Mouse (Mus musculus) CH12.LX (cell line): ENCODE measurements around the gene Hspa1l. TPM values are rescaled to one million over a fixed set of nuclear protein-coding genes. Genes with fewer than 3 reads are reported as not detected.

Experiments used
- DNase-seq: peaks from one replicate; pipeline ENCODE4 v3.0.0-alpha.2; 2013; ENCODE audit errors: extremely low read depth
- H3K27ac ChIP-seq: 2 replicates; pipeline ENCODE4 v1.5.1; 2012; ENCODE audit warnings: low read depth, mild to moderate bottlenecking, control low read depth, moderate library complexity; ENCODE audit not compliant: insufficient read depth
- H3K27me3 ChIP-seq: replicated peaks from 2 replicates; pipeline ENCODE3; 2012; ENCODE audit warnings: inconsistent platforms
- H3K36me3 ChIP-seq, 2 experiments: replicated peaks in 1 of 2; 2 replicates each; pipeline versions ENCODE3 to v1.6.1; 2012; ENCODE audit warnings: inconsistent platforms in 1 of 2, low read length in 1 of 2, mild to moderate bottlenecking in 1 of 2, mixed read lengths in 1 of 2, moderate library complexity in 1 of 2; ENCODE audit not compliant: control insufficient read depth in 1 of 2, insufficient read depth in 1 of 2
- H3K4me1 ChIP-seq, 2 experiments: 2 replicates each; pipeline ENCODE4 v1.6.1; 2012; ENCODE audit warnings: inconsistent platforms in 1 of 2, moderate library complexity in 1 of 2; ENCODE audit not compliant: insufficient read depth in 2 of 2, control insufficient read depth in 1 of 2
- H3K4me2 ChIP-seq: 2 replicates; pipeline ENCODE4 v1.6.1; 2012; ENCODE audit warnings: low read depth, mild to moderate bottlenecking, control low read depth; ENCODE audit not compliant: poor library complexity, insufficient read depth, severe bottlenecking
- H3K4me3 ChIP-seq, 3 experiments: fragments of 150-350 bp in 1 of 3; sonication (generic) in 1 of 3; replicated peaks in 1 of 3; 2 replicates each; pipeline versions ENCODE3 to v1.5.1; 2011 to 2012; ENCODE audit warnings: low read depth in 2 of 3, low read length in 2 of 3, mild to moderate bottlenecking in 2 of 3, moderate library complexity in 2 of 3, control low read depth in 1 of 3, improper control_type of control experiment in 1 of 3, inconsistent platforms in 1 of 3, mixed read lengths in 1 of 3; ENCODE audit not compliant: poor library complexity in 1 of 3
- H3K79me2 ChIP-seq: replicated peaks from 2 replicates; pipeline ENCODE4 v1.6.1; 2012; ENCODE audit warnings: mild to moderate bottlenecking, moderate library complexity; ENCODE audit not compliant: control insufficient read depth, poor library complexity, insufficient read depth, severe bottlenecking; ENCODE audit errors: extremely low read depth
- H3K9ac ChIP-seq: 2 replicates; pipeline ENCODE4 v1.6.1; 2012; ENCODE audit warnings: low read depth, mild to moderate bottlenecking, control low read depth, moderate library complexity; ENCODE audit not compliant: insufficient read depth
- H3K9me3 ChIP-seq: replicated peaks from 2 replicates; pipeline ENCODE3; 2012; ENCODE audit warnings: low read length, inconsistent platforms, mixed read lengths
- BHLHE40 ChIP-seq: IDR thresholded peaks from 2 replicates; pipeline ENCODE4 v1.6.1; 2011; ENCODE audit warnings: mild to moderate bottlenecking, low read depth, low read length, improper control_type of control experiment
- CHD2 ChIP-seq: IDR thresholded peaks from 2 replicates; pipeline ENCODE4 v1.6.1; 2011; ENCODE audit warnings: low read length, improper control_type of control experiment
- EP300 ChIP-seq: IDR thresholded peaks from 2 replicates; pipeline ENCODE4 v1.6.1; 2011; ENCODE audit warnings: low read length, improper control_type of control experiment
- ETS1 ChIP-seq: conservative IDR thresholded peaks from 2 replicates; pipeline ENCODE4 v1.6.1; 2012; ENCODE audit warnings: low read depth, mild to moderate bottlenecking, inconsistent platforms, low read length, improper control_type of control experiment, moderate library complexity
- HCFC1 ChIP-seq: IDR thresholded peaks from 2 replicates; pipeline ENCODE4 v1.6.1; 2012; ENCODE audit warnings: low read depth, mild to moderate bottlenecking, inconsistent platforms, low read length, improper control_type of control experiment
- IRF4 ChIP-seq: IDR thresholded peaks from 2 replicates; pipeline ENCODE4 v1.6.1; 2014; ENCODE audit warnings: low read depth, mild to moderate bottlenecking, inconsistent platforms, low read length, improper control_type of control experiment
- JUN ChIP-seq: IDR thresholded peaks from 2 replicates; pipeline ENCODE4 v1.6.1; 2011; ENCODE audit warnings: low read depth, mild to moderate bottlenecking, low read length, improper control_type of control experiment, moderate library complexity; ENCODE audit not compliant: insufficient read depth
- KAT2A ChIP-seq: IDR thresholded peaks from 2 replicates; pipeline ENCODE4 v1.6.1; 2012; ENCODE audit warnings: low read length, improper control_type of control experiment, inconsistent platforms; ENCODE audit not compliant: insufficient replicate concordance
- MEF2A ChIP-seq: IDR thresholded peaks from 2 replicates; pipeline ENCODE4 v1.6.1; 2014; ENCODE audit warnings: low read depth, mild to moderate bottlenecking, inconsistent platforms, low read length, improper control_type of control experiment, borderline replicate concordance
- MYC ChIP-seq: IDR thresholded peaks from 2 replicates; pipeline ENCODE4 v1.6.1; 2011; ENCODE audit warnings: low read depth, mild to moderate bottlenecking, improper control_type of control experiment, low read length
- POLR2A ChIP-seq: IDR thresholded peaks from 2 replicates; pipeline ENCODE4 v1.6.1; 2011; ENCODE audit warnings: low read depth, mild to moderate bottlenecking, improper control_type of control experiment, low read length
- RCOR1 ChIP-seq: conservative IDR thresholded peaks from 2 replicates; pipeline ENCODE4 v1.6.1; 2012; ENCODE audit warnings: low read depth, mild to moderate bottlenecking, inconsistent platforms, low read length, improper control_type of control experiment
- UBTF ChIP-seq: IDR thresholded peaks from 2 replicates; pipeline ENCODE4 v1.6.1; 2012; ENCODE audit warnings: low read depth, mild to moderate bottlenecking, inconsistent platforms, low read length, improper control_type of control experiment, moderate library complexity
- ZKSCAN1 ChIP-seq: IDR thresholded peaks from 2 replicates; pipeline ENCODE4 v1.6.1; 2012; ENCODE audit warnings: low read depth, inconsistent platforms, low read length, improper control_type of control experiment, borderline replicate concordance
- ZMIZ1 ChIP-seq: IDR thresholded peaks from 2 replicates; pipeline ENCODE4 v1.6.1; 2012; ENCODE audit warnings: low read depth, mild to moderate bottlenecking, inconsistent platforms, low read length, improper control_type of control experiment
- dilution Hi-C: fragments of 300-500 bp; cut with MboI; formaldehyde crosslinking; loops from 2 replicates; pipeline ENCODE4 v1.14.3; 2020; ENCODE audit warnings: low sequenced_read_pairs; ENCODE audit not compliant: extremely low pct_unique_long_range_greater_than_20kb, extremely low pct_ligation_motif_present
- in situ Hi-C: fragments of 300-500 bp; cut with MboI; formaldehyde crosslinking; loops from 3 replicates; pipeline ENCODE4 v1.14.3; 2019; ENCODE audit warnings: low sequenced_read_pairs, low pct_ligation_motif_present, low pct_unique_long_range_greater_than_20kb, mixed read lengths
- polyA plus RNA-seq: library from polyadenylated mRNA; unstranded; fragments of >175 nt; gene quantifications from 2 replicates; pipeline ENCODE4 v1.2.1, GENCODE M21; 2012; ENCODE audit warnings: low read depth; ENCODE audit not compliant: insufficient read length
- total RNA-seq, 2 experiments: library from RNA; depleted of rRNA; stranded (reverse); fragments of 300-350 nt in 1 of 2; fragments of >200 nt in 1 of 2; gene quantifications; 2 replicates each; pipeline ENCODE4 v1.2.3; 2012 to 2014

Gene Hspa1l
- total and polyA plus RNA-seq, 3 experiments = 0.30 to 1.4 TPM; not detected in 1

- peaks cover 4 to 59% of the 10 kb centered on the region in 2 experiments for H3K36me3 ChIP-seq
- in situ Hi-C loops = loop anchor here (5.0 to 10.0 kb wide), 2 partner anchors 45 to 92 kb away; partner anchors contain the start of genes Ly6g5b, Ly6g6c and Mpig6b
- H3K4me3 ChIP-seq = no peak overlapping the region
- H3K27me3 ChIP-seq = no peaks in the 10 kb centered on the region
- no peak for TF ChIP-seq ETS1
- peaks cover 10 to 40% of the 10 kb centered on the region in 2 experiments for H3K4me1 ChIP-seq
- no peaks in the 10 kb centered on the region for H3K9me3 ChIP-seq
- no peak overlapping the region for H3K4me2 ChIP-seq
- H3K27ac ChIP-seq = no peak overlapping the region
- H3K79me2 ChIP-seq = no peaks in the 10 kb centered on the region; the same call in none of the 2 replicates
- H3K9ac ChIP-seq = no peak overlapping the region
- no peak for DNase-seq
- dilution Hi-C loops = no loop called here
These were observed 50.1 kb downstream of the Hspa1l start for GRCm38 (mm10) chr17:35022541-35023060.

- no peak overlapping the region for H3K27ac ChIP-seq
- no peak overlapping the region for H3K4me2 ChIP-seq
- dilution Hi-C loops (no loop called here), in situ Hi-C loops (loop anchor here (5.0 to 10.0 kb wide), 2 partner anchors 44 to 92 kb away; partner anchors contain the start of genes Ly6g5b, Ly6g6c and Mpig6b)
- no peaks in the 10 kb centered on the region; the same call in none of the 2 replicates for H3K79me2 ChIP-seq
- H3K36me3 ChIP-seq = peaks cover 4 to 52% of the 10 kb centered on the region in 2 experiments
- TF ChIP-seq IRF4 (no peak), JUN (no peak), EP300 (no peak), HCFC1 (no peak), UBTF (no peak), BHLHE40 (no peak), CHD2 (no peak), MEF2A (no peak), KAT2A (no peak), ZKSCAN1 (no peak), RCOR1 (no peak)
- H3K27me3 ChIP-seq = no peaks in the 10 kb centered on the region
- H3K9me3 ChIP-seq = no peaks in the 10 kb centered on the region
- no peak overlapping the region for H3K4me3 ChIP-seq
- no peak overlapping the region for H3K9ac ChIP-seq
- no peak for DNase-seq
- peaks cover 13 to 45% of the 10 kb centered on the region in 2 experiments for H3K4me1 ChIP-seq
These were observed 50.7 kb downstream of the Hspa1l start for GRCm38 (mm10) chr17:35023221-35023620.

- H3K27me3 ChIP-seq = no peaks in the 10 kb centered on the region
- TF ChIP-seq ZMIZ1 (no peak), MYC (no peak), POLR2A (no peak)
- no peak overlapping the region; the same call in 1 of the 2 replicates for H3K4me2 ChIP-seq
- peaks cover 4 to 47% of the 10 kb centered on the region in 2 experiments for H3K36me3 ChIP-seq
- dilution Hi-C loops = no loop called here
- H3K27ac ChIP-seq = no peak overlapping the region
- no peaks in the 10 kb centered on the region for H3K9me3 ChIP-seq
- H3K4me3 ChIP-seq = no peak overlapping the region
- H3K9ac ChIP-seq = no peak overlapping the region
- H3K79me2 ChIP-seq = no peaks in the 10 kb centered on the region; the same call in none of the 2 replicates
- no peak for DNase-seq
- H3K4me1 ChIP-seq = peaks cover 14 to 50% of the 10 kb centered on the region in 2 experiments
- in situ Hi-C loops = loop anchor here (5.0 to 10.0 kb wide), 2 partner anchors 44 to 91 kb away; partner anchors contain the start of genes Ly6g5b, Ly6g6c and Mpig6b
These were observed 51.3 kb downstream of the Hspa1l start for GRCm38 (mm10) chr17:35023756-35024155.
